Mouse (Mus musculus) ES-Bruce4 (cell line): ENCODE measurements around the gene Aamp.

Experiments used
- CTCF ChIP-seq: IDR thresholded peaks from one replicate; pipeline ENCODE4 v1.8.1; 2011; ENCODE audit warnings: low read depth, low read length
- POLR2A ChIP-seq: IDR thresholded peaks from one replicate; pipeline ENCODE4 v1.8.1; 2011; ENCODE audit warnings: low read length; ENCODE audit not compliant: insufficient read depth

- TF ChIP-seq CTCF, result no peak
- TF ChIP-seq POLR2A, result peak; percentile 77
Measured at GRCm38 (mm10) chr1:74332241-74332763, 47.8 kb upstream of the Aamp start.
